Mouse (Mus musculus) bone marrow macrophage, adult 2 months (primary cell): ENCODE data around the gene Leprot.

Experiments used
- CTCF ChIP-seq: IDR thresholded peaks from 2 replicates; pipeline ENCODE4 v1.5.1; 2012; ENCODE audit warnings: low read depth, mild to moderate bottlenecking, low read length, moderate library complexity
- POLR2A ChIP-seq: IDR thresholded peaks from 2 replicates; pipeline ENCODE4 v1.6.1; 2012; ENCODE audit warnings: mild to moderate bottlenecking, low read depth, low read length, borderline replicate concordance

DNA sequence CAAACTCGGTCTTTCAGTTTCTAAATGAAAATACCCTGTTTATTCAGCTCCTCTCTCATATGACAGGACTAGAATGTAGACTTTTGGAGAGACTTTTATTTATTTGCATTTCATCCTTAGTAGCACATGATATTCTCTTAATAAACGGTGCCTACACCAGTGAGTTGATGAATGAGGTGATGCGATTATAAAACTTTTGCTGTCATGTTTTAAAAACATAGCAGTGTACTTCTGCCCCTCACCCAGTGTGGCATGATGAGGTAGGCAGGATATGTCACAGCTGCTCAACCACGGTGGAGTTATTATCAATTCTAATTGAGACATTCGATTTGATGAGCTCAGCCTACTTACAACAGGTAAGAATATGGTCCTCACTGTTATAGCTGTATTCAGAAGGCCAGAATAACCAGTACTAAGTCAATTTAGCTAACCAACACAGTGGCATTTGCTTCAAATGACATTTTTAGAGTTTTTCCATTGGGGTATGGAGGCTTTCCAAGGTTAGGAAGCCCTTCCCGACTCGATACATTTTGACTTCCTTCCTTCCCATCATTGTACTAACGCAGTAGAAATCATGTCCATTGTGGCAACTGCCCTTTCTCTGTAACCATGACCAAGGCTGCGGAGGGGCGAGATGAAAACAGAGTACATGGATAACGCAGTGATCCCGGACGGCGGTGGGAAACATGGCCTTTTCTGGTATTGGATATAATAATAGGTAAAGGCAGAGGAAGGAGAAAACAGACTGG lies 53.5 kb downstream of the Leprot start:
- TF ChIP-seq POLR2A, result no peak
- no peak for TF ChIP-seq CTCF
